Mouse (Mus musculus): ENCODE measurements around the gene Supt5.

- TF ChIP-seq CTCF (IDR thresholded peaks at IDR 0.05; ENCODE audit: extremely low read depth, insufficient read depth, insufficient read length, insufficient replicate concordance), result no peak
- TF ChIP-seq POLR2A (IDR thresholded peaks at IDR 0.05; ENCODE audit: low read depth, low read length), result no peak; the same call in 1 of the 2 replicates
These were observed 45.6 kb upstream of the Supt5 start for GRCm38 (mm10) chr7:28384162-28384561.
